Mouse (Mus musculus) CH12.LX (cell line): ENCODE measurements around the gene Gm3625. TPM values are rescaled to one million over a fixed set of nuclear protein-coding genes. Genes with fewer than 3 reads are reported as not detected.

Experiments used
- DNase-seq: peaks from one replicate; pipeline ENCODE4 v3.0.0-alpha.2; 2013; ENCODE audit errors: extremely low read depth
- H3K27ac ChIP-seq: 2 replicates; pipeline ENCODE4 v1.5.1; 2012; ENCODE audit warnings: low read depth, mild to moderate bottlenecking, control low read depth, moderate library complexity; ENCODE audit not compliant: insufficient read depth
- H3K27me3 ChIP-seq: replicated peaks from 2 replicates; pipeline ENCODE3; 2012; ENCODE audit warnings: inconsistent platforms
- H3K36me3 ChIP-seq, 2 experiments: replicated peaks in 1 of 2; 2 replicates each; pipeline versions ENCODE3 to v1.6.1; 2012; ENCODE audit warnings: inconsistent platforms in 1 of 2, low read length in 1 of 2, mild to moderate bottlenecking in 1 of 2, mixed read lengths in 1 of 2, moderate library complexity in 1 of 2; ENCODE audit not compliant: control insufficient read depth in 1 of 2, insufficient read depth in 1 of 2
- H3K4me1 ChIP-seq, 2 experiments: 2 replicates each; pipeline ENCODE4 v1.6.1; 2012; ENCODE audit warnings: inconsistent platforms in 1 of 2, moderate library complexity in 1 of 2; ENCODE audit not compliant: insufficient read depth in 2 of 2, control insufficient read depth in 1 of 2
- H3K4me2 ChIP-seq: 2 replicates; pipeline ENCODE4 v1.6.1; 2012; ENCODE audit warnings: low read depth, mild to moderate bottlenecking, control low read depth; ENCODE audit not compliant: poor library complexity, insufficient read depth, severe bottlenecking
- H3K4me3 ChIP-seq, 3 experiments: fragments of 150-350 bp in 1 of 3; sonication (generic) in 1 of 3; replicated peaks in 1 of 3; 2 replicates each; pipeline versions ENCODE3 to v1.5.1; 2011 to 2012; ENCODE audit warnings: low read depth in 2 of 3, low read length in 2 of 3, mild to moderate bottlenecking in 2 of 3, moderate library complexity in 2 of 3, control low read depth in 1 of 3, improper control_type of control experiment in 1 of 3, inconsistent platforms in 1 of 3, mixed read lengths in 1 of 3; ENCODE audit not compliant: poor library complexity in 1 of 3
- H3K79me2 ChIP-seq: replicated peaks from 2 replicates; pipeline ENCODE4 v1.6.1; 2012; ENCODE audit warnings: mild to moderate bottlenecking, moderate library complexity; ENCODE audit not compliant: control insufficient read depth, poor library complexity, insufficient read depth, severe bottlenecking; ENCODE audit errors: extremely low read depth
- H3K9ac ChIP-seq: 2 replicates; pipeline ENCODE4 v1.6.1; 2012; ENCODE audit warnings: low read depth, mild to moderate bottlenecking, control low read depth, moderate library complexity; ENCODE audit not compliant: insufficient read depth
- H3K9me3 ChIP-seq: replicated peaks from 2 replicates; pipeline ENCODE3; 2012; ENCODE audit warnings: low read length, inconsistent platforms, mixed read lengths
- BHLHE40 ChIP-seq: IDR thresholded peaks from 2 replicates; pipeline ENCODE4 v1.6.1; 2011; ENCODE audit warnings: mild to moderate bottlenecking, low read depth, low read length, improper control_type of control experiment
- CHD1 ChIP-seq: IDR thresholded peaks from 2 replicates; pipeline ENCODE4 v1.6.1; 2012; ENCODE audit warnings: low read depth, low read length, improper control_type of control experiment, inconsistent platforms
- CHD2 ChIP-seq: IDR thresholded peaks from 2 replicates; pipeline ENCODE4 v1.6.1; 2011; ENCODE audit warnings: low read length, improper control_type of control experiment
- CTCF ChIP-seq, 2 experiments: IDR thresholded peaks in 1 of 2; conservative IDR thresholded peaks in 1 of 2; 2 replicates each; pipeline ENCODE4 v1.5.1; 2011 to 2012; ENCODE audit warnings: low read depth in 2 of 2, low read length in 2 of 2, improper control_type of control experiment in 1 of 2, inconsistent platforms in 1 of 2, mild to moderate bottlenecking in 1 of 2, moderate library complexity in 1 of 2
- E2F4 ChIP-seq: IDR thresholded peaks from 2 replicates; pipeline ENCODE4 v1.6.1; 2011; ENCODE audit warnings: low read depth, low read length, improper control_type of control experiment; ENCODE audit not compliant: insufficient replicate concordance
- ELF1 ChIP-seq: IDR thresholded peaks from 2 replicates; pipeline ENCODE4 v1.6.1; 2014; ENCODE audit warnings: low read depth, mild to moderate bottlenecking, inconsistent platforms, low read length, improper control_type of control experiment
- EP300 ChIP-seq: IDR thresholded peaks from 2 replicates; pipeline ENCODE4 v1.6.1; 2011; ENCODE audit warnings: low read length, improper control_type of control experiment
- ETS1 ChIP-seq: conservative IDR thresholded peaks from 2 replicates; pipeline ENCODE4 v1.6.1; 2012; ENCODE audit warnings: low read depth, mild to moderate bottlenecking, inconsistent platforms, low read length, improper control_type of control experiment, moderate library complexity
- GABPA ChIP-seq: IDR thresholded peaks from 2 replicates; pipeline ENCODE4 v1.6.1; 2012; ENCODE audit warnings: low read depth, low read length, improper control_type of control experiment, inconsistent platforms; ENCODE audit not compliant: insufficient replicate concordance
- HCFC1 ChIP-seq: IDR thresholded peaks from 2 replicates; pipeline ENCODE4 v1.6.1; 2012; ENCODE audit warnings: low read depth, mild to moderate bottlenecking, inconsistent platforms, low read length, improper control_type of control experiment
- IRF4 ChIP-seq: IDR thresholded peaks from 2 replicates; pipeline ENCODE4 v1.6.1; 2014; ENCODE audit warnings: low read depth, mild to moderate bottlenecking, inconsistent platforms, low read length, improper control_type of control experiment
- JUND ChIP-seq: conservative IDR thresholded peaks from 2 replicates; pipeline ENCODE4 v1.6.1; 2011; ENCODE audit warnings: low read depth, low read length, improper control_type of control experiment
- KAT2A ChIP-seq: IDR thresholded peaks from 2 replicates; pipeline ENCODE4 v1.6.1; 2012; ENCODE audit warnings: low read length, improper control_type of control experiment, inconsistent platforms; ENCODE audit not compliant: insufficient replicate concordance
- MAFK ChIP-seq: IDR thresholded peaks from 2 replicates; pipeline ENCODE4 v1.6.1; 2011; ENCODE audit warnings: low read length, improper control_type of control experiment; ENCODE audit not compliant: insufficient replicate concordance
- MAX ChIP-seq: IDR thresholded peaks from 2 replicates; pipeline ENCODE4 v1.6.1; 2011; ENCODE audit warnings: low read length, improper control_type of control experiment
- MAZ ChIP-seq: IDR thresholded peaks from 2 replicates; pipeline ENCODE4 v1.6.1; 2012; ENCODE audit warnings: low read depth, mild to moderate bottlenecking, inconsistent platforms, low read length, improper control_type of control experiment, moderate library complexity
- MXI1 ChIP-seq: IDR thresholded peaks from 2 replicates; pipeline ENCODE4 v1.6.1; 2011; ENCODE audit warnings: mild to moderate bottlenecking, low read depth, low read length, improper control_type of control experiment
- MYC ChIP-seq: IDR thresholded peaks from 2 replicates; pipeline ENCODE4 v1.6.1; 2011; ENCODE audit warnings: low read depth, mild to moderate bottlenecking, improper control_type of control experiment, low read length
- NELFE ChIP-seq: IDR thresholded peaks from 2 replicates; pipeline ENCODE4 v1.6.1; 2011; ENCODE audit warnings: low read depth, low read length, improper control_type of control experiment
- NRF1 ChIP-seq: IDR thresholded peaks from 2 replicates; pipeline ENCODE4 v1.6.1; 2014; ENCODE audit warnings: low read depth, mild to moderate bottlenecking, inconsistent platforms, low read length, improper control_type of control experiment, moderate library complexity
- POLR2A ChIP-seq: IDR thresholded peaks from 2 replicates; pipeline ENCODE4 v1.6.1; 2011; ENCODE audit warnings: low read depth, mild to moderate bottlenecking, improper control_type of control experiment, low read length
- POLR2AphosphoS2 ChIP-seq: IDR thresholded peaks from 2 replicates; pipeline ENCODE4 v1.6.1; 2011; ENCODE audit warnings: low read depth, low read length, improper control_type of control experiment
- RAD21 ChIP-seq: IDR thresholded peaks from 2 replicates; pipeline ENCODE4 v1.6.1; 2011; ENCODE audit warnings: low read depth, mild to moderate bottlenecking, low read length, improper control_type of control experiment, moderate library complexity
- RCOR1 ChIP-seq: conservative IDR thresholded peaks from 2 replicates; pipeline ENCODE4 v1.6.1; 2012; ENCODE audit warnings: low read depth, mild to moderate bottlenecking, inconsistent platforms, low read length, improper control_type of control experiment
- SIN3A ChIP-seq: IDR thresholded peaks from 2 replicates; pipeline ENCODE4 v1.6.1; 2012; ENCODE audit warnings: low read length, improper control_type of control experiment, inconsistent platforms
- TCF12 ChIP-seq: IDR thresholded peaks from 2 replicates; pipeline ENCODE4 v1.6.1; 2014; ENCODE audit warnings: low read depth, mild to moderate bottlenecking, inconsistent platforms, low read length, improper control_type of control experiment
- UBTF ChIP-seq: IDR thresholded peaks from 2 replicates; pipeline ENCODE4 v1.6.1; 2012; ENCODE audit warnings: low read depth, mild to moderate bottlenecking, inconsistent platforms, low read length, improper control_type of control experiment, moderate library complexity
- USF1 ChIP-seq: IDR thresholded peaks from 2 replicates; pipeline ENCODE4 v1.6.1; 2014; ENCODE audit warnings: low read depth, mild to moderate bottlenecking, inconsistent platforms, low read length, improper control_type of control experiment
- USF2 ChIP-seq: conservative IDR thresholded peaks from 2 replicates; pipeline ENCODE4 v1.6.1; 2011; ENCODE audit warnings: low read depth, low read length, improper control_type of control experiment
- ZC3H11A ChIP-seq: IDR thresholded peaks from 2 replicates; pipeline ENCODE4 v1.6.1; 2012; ENCODE audit warnings: low read depth, mild to moderate bottlenecking, inconsistent platforms, low read length, improper control_type of control experiment
- ZKSCAN1 ChIP-seq: IDR thresholded peaks from 2 replicates; pipeline ENCODE4 v1.6.1; 2012; ENCODE audit warnings: low read depth, inconsistent platforms, low read length, improper control_type of control experiment, borderline replicate concordance
- ZMIZ1 ChIP-seq: IDR thresholded peaks from 2 replicates; pipeline ENCODE4 v1.6.1; 2012; ENCODE audit warnings: low read depth, mild to moderate bottlenecking, inconsistent platforms, low read length, improper control_type of control experiment
- ZNF384 ChIP-seq: IDR thresholded peaks from 2 replicates; pipeline ENCODE4 v1.6.1; 2012; ENCODE audit warnings: low read depth, low read length, improper control_type of control experiment, inconsistent platforms
- dilution Hi-C: fragments of 300-500 bp; cut with MboI; formaldehyde crosslinking; loops from 2 replicates; pipeline ENCODE4 v1.14.3; 2020; ENCODE audit warnings: low sequenced_read_pairs; ENCODE audit not compliant: extremely low pct_unique_long_range_greater_than_20kb, extremely low pct_ligation_motif_present
- in situ Hi-C: fragments of 300-500 bp; cut with MboI; formaldehyde crosslinking; loops from 3 replicates; pipeline ENCODE4 v1.14.3; 2019; ENCODE audit warnings: low sequenced_read_pairs, low pct_ligation_motif_present, low pct_unique_long_range_greater_than_20kb, mixed read lengths
- polyA plus RNA-seq: library from polyadenylated mRNA; unstranded; fragments of >175 nt; gene quantifications from 2 replicates; pipeline ENCODE4 v1.2.1, GENCODE M21; 2012; ENCODE audit warnings: low read depth; ENCODE audit not compliant: insufficient read length
- total RNA-seq, 2 experiments: library from RNA; depleted of rRNA; stranded (reverse); fragments of 300-350 nt in 1 of 2; fragments of >200 nt in 1 of 2; gene quantifications; 2 replicates each; pipeline ENCODE4 v1.2.3; 2012 to 2014

The Gm3625 gene
- total RNA-seq (2012; rRNA removed) (not detected in 2 replicates), total RNA-seq (2014; rRNA removed) (not detected in 2 replicates), polyA plus RNA-seq (not detected in 2 replicates)

GRCm38 (mm10) chr12:4592541-4593165 is at the start of gene Gm3625, which contains the start of gene Itsn2:
Gm3625 (minus strand) TSS chr12:4592927.
Itsn2 (plus strand) TSS chr12:4592638.
- in situ Hi-C loops (no loop called here), dilution Hi-C loops (no loop called here)
- H3K4me3 ChIP-seq, result peak within 1 kb of the TSS; percentile 91 to 95 (median 91)
- no peak for DNase-seq
- peaks cover 24% of the 10 kb centered on the region for H3K79me2 ChIP-seq
- peaks cover 0 to 7% of the 10 kb centered on the region in 2 experiments for H3K36me3 ChIP-seq
- H3K4me2 ChIP-seq, result peak within 1 kb of the TSS; percentile 99
- no peaks in the 10 kb centered on the region for H3K27me3 ChIP-seq
- TF ChIP-seq ZNF384 (no peak), SIN3A (peak; percentile 9), CHD2 (no peak), ZKSCAN1 (no peak), GABPA (no peak), ELF1 (no peak; the same call in 1 of the 2 replicates), POLR2A (peak; percentile 64; the same call in 1 of the 2 replicates), CHD1 (peak; percentile 76; the same call in 1 of the 2 replicates), ZMIZ1 (no peak; the same call in 1 of the 2 replicates), ZC3H11A (no peak), MAX (0 out of 2 replicates have a peak, but pooled peaks have one; percentile 32), UBTF (no peak), NRF1 (peak; percentile 56), RAD21 (no peak), KAT2A (no peak), IRF4 (no peak), BHLHE40 (no peak), HCFC1 (no peak; the same call in 1 of the 2 replicates), ETS1 (no peak), TCF12 (peak; percentile 67), MYC (0 out of 2 replicates have a peak, but pooled peaks have one; percentile 4), MAFK (no peak), CTCF (conservative IDR thresholded peaks at IDR 0.05 in 1 of 2, IDR thresholded peaks at IDR 0.05 in 1 of 2; ENCODE audit: low read depth in 2 of 2, low read length in 2 of 2) (no peak), JUND (no peak), NELFE (peak; percentile 64), MXI1 (peak; percentile 41), EP300 (no peak), USF1 (no peak), USF2 (no peak), MAZ (0 out of 2 replicates have a peak, but pooled peaks have one; percentile 34), E2F4 (no peak), RCOR1 (no peak), POLR2AphosphoS2 (no peak)
- peak within 1 kb of the TSS; percentile 74 for H3K27ac ChIP-seq
- peaks cover 0 to 29% of the 10 kb centered on the region in 2 experiments; a peak in 2 of 4 replicates for H3K4me1 ChIP-seq
- peak within 1 kb of the TSS; percentile 88 for H3K9ac ChIP-seq
- H3K9me3 ChIP-seq, result no peaks in the 10 kb centered on the region
